Mouse (Mus musculus) urinary bladder, adult 18-20 months (tissue): ENCODE data around the gene Pcgf5.
"Not testable (repeated sequence)": the region's sequence is repeated elsewhere in the genome, so short reads cannot be mapped to it uniquely, and the experiment has no call there.

Experiments used
- DNase-seq, 2 experiments: peaks; one replicate each; pipeline ENCODE4 v3.0.0; 2022; ENCODE audit warnings: low spot score in 2 of 2, mixed read lengths in 2 of 2

The Pcgf5 gene

GRCm38 (mm10) chr19:36384426-36384825 lies 36.3 kb downstream of the Pcgf5 start:
- DNase-seq = no peak

- DNase-seq = no peak
Measured at GRCm38 (mm10) chr19:36388502-36388901, 40.4 kb downstream of the Pcgf5 start.

- DNase-seq = no peak
Measured at GRCm38 (mm10) chr19:36390714-36391113, 42.6 kb downstream of the Pcgf5 start.

GRCm38 (mm10) chr19:36398500-36398899 lies 50.4 kb downstream of the Pcgf5 start:
- DNase-seq = no peak

GRCm38 (mm10) chr19:36408352-36409100 lies 60.4 kb downstream of the Pcgf5 start:
- DNase-seq = no peak

GRCm38 (mm10) chr19:36409280-36409860 lies 61.3 kb downstream of the Pcgf5 start:
- DNase-seq = peak; percentile 96 to 99

GRCm38 (mm10) chr19:36409861-36410392 lies 61.8 kb downstream of the Pcgf5 start:
- DNase-seq = peak; percentile 6 to 45

GRCm38 (mm10) chr19:36419885-36420284 lies 71.8 kb downstream of the Pcgf5 start:
- DNase-seq = no peak

GRCm38 (mm10) chr19:36427195-36427876 lies 79.2 kb downstream of the Pcgf5 start:
- no peak for DNase-seq

- DNase-seq = no peak
Measured at GRCm38 (mm10) chr19:36428116-36428515, 80.0 kb downstream of the Pcgf5 start.

GRCm38 (mm10) chr19:36429354-36429753 lies 81.2 kb downstream of the Pcgf5 start:
- DNase-seq = no peak

- DNase-seq = no peak
Measured at GRCm38 (mm10) chr19:36433161-36433560, 85.1 kb downstream of the Pcgf5 start.

GRCm38 (mm10) chr19:36439894-36440714 lies 92.0 kb downstream of the Pcgf5 start:
- DNase-seq = peak in 1 of 2 experiments; percentile 19

GRCm38 (mm10) chr19:36450997-36451608 lies 103.0 kb downstream of the Pcgf5 start:
- no peak for DNase-seq

GRCm38 (mm10) chr19:36451731-36452130 lies 103.6 kb downstream of the Pcgf5 start:
- no peak for DNase-seq

- not testable (repeated sequence) for DNase-seq
Measured at GRCm38 (mm10) chr19:36452210-36452609, 104.1 kb downstream of the Pcgf5 start.

GRCm38 (mm10) chr19:36453451-36453850 lies 105.3 kb downstream of the Pcgf5 start:
- DNase-seq = no peak

GRCm38 (mm10) chr19:36470106-36470505 lies 122.0 kb downstream of the Pcgf5 start:
- DNase-seq = peak; percentile 15 to 45

- DNase-seq = no peak
Measured at GRCm38 (mm10) chr19:36471325-36471724, 123.2 kb downstream of the Pcgf5 start.

- DNase-seq = no peak
Measured at GRCm38 (mm10) chr19:36476596-36476995, 128.5 kb downstream of the Pcgf5 start.

- DNase-seq = no peak
Measured at GRCm38 (mm10) chr19:36477151-36477550, 129.0 kb downstream of the Pcgf5 start.
